Mouse (Mus musculus): ENCODE data around the gene Sap30l. TPM values are rescaled to one million over a fixed set of nuclear protein-coding genes. Genes with fewer than 3 reads are reported as not detected.
"Not testable (repeated sequence)": the region's sequence is repeated elsewhere in the genome, so short reads cannot be mapped to it uniquely, and the experiment has no call there.

Gene Sap30l
- total RNA-seq, 2 experiments from 2014 or later: 53.2 to 57.0 TPM

DNA sequence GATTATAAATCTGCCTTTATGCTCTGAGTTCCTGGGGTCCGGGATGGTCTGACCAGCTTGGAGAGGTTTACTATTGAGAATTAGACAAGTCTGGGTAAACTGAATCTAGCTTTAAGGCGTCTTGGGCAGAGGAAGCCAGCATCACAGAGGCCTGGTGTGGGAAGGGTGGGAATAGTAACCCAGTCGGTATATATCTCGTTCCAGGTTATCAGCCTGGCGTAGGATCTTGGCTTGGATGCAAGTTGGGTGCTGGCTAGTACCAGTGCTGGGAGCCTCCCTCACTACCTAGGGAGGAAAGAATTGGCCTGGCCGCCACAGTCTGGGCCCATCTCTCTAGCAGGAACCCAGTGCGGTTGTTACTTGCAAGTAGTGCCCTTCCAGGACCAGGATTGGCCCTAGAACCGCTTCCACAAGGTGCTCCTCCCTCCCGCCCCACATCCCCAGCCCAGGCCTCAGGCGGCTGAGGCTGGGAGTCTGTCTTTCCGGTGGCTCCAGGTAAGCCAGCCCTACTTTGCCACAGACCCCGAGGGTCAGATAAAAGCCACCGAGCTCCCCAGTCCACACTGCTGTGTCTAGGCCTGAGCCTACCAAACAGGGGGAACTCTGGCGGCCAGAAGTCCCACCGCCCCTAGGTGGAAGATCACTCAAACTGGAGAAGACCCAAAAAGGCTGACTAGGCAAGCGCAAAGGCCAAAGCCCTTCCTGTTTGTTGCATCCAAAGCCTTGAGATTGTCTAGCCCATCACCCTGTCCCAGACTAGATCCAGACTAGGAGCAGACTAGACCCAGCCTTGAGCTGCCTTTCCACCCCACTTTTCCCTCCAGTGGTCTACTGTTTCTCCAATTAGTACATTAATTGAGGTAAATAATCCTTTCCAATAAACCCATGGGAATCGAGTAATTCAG is 28.7 kb downstream of the Sap30l start:
- DNase-seq (ENCODE audit: low spot score in 2 of 2): no peak

DNA sequence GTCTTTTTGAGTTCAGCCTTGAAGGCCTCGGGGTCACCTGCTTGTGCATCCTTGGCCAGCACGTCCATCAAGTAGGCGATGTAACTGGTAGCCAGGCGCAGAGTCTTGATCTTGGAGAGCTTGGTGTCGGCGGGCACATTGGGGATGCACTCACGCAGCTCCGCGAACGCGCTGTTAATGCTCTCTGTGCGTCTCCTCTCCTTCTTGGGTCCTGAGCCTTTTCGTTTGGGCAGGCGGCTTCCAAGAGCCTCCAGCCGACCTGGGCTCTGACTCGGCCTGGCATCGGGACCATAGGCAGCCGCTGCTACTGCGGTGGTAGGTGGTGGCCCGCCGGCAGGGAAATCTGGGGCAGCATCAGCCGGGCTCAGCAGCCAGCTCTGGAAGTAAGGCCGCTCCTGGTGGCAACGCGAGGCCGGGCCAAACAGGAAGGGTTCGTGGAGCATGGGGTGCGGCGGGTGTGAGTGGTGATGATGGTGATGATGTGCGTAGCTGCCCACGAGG is 29.9 kb downstream of the Sap30l start:
- DNase-seq (ENCODE audit: low spot score in 2 of 2): no peak

DNA sequence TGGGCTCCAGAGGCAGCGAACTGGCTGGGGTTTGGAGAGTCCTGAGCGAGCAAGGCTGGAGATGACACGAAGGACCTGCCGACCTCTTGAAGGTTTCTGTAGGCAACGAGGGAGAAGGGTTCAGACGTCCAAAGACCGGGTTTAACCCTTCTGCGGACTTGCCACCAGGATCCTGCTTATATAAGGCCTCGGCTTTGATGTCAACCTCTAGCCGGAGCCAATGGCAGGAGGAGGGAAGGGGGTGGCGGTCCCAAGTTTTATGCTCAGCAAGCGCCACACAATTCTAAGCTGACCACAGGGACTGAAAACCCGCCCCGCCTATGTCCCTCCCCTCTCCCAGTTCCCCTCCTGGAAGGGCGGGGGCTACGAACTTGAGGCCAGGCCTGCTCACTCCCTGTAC is 30.4 kb downstream of the Sap30l start:
- DNase-seq (ENCODE audit: low spot score in 2 of 2): no peak

DNA sequence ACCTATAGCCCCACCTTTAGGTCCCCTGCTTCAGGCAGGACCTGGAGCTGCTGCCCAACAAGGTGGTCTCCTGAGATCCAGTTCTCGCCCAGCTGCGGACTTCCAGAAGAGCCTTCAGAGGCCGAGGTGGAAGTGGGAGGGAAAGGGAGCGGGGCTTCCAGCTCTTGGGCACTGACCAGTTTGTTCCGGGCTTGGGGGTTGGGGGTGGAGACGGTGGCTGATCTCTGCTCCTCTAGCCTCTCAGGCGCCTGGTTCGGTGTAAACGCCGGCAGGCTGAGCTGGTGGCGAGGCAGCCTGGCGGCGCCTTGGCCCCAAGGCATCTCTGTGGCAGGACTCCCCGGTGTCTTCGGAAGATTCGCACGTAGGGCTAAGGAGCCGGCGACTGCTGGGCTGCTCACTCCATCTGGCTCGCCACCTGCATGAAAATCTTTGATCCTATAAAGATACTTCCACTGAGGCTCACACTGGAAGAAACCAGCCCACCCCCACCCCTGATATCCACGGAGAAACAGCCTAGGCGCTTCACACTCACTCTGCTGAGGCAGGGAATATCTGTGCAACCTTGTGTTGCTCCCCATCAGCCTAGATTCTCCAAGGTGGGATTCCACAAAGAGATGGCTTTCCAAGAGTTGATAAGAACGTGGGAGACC is 31.2 kb downstream of the Sap30l start, which contains the start of gene Hand1:
Hand1 (minus strand) TSS at position 267 of the 650 bp plus-strand sequence.
- DNase-seq (ENCODE audit: low spot score in 2 of 2): no peak

DNA sequence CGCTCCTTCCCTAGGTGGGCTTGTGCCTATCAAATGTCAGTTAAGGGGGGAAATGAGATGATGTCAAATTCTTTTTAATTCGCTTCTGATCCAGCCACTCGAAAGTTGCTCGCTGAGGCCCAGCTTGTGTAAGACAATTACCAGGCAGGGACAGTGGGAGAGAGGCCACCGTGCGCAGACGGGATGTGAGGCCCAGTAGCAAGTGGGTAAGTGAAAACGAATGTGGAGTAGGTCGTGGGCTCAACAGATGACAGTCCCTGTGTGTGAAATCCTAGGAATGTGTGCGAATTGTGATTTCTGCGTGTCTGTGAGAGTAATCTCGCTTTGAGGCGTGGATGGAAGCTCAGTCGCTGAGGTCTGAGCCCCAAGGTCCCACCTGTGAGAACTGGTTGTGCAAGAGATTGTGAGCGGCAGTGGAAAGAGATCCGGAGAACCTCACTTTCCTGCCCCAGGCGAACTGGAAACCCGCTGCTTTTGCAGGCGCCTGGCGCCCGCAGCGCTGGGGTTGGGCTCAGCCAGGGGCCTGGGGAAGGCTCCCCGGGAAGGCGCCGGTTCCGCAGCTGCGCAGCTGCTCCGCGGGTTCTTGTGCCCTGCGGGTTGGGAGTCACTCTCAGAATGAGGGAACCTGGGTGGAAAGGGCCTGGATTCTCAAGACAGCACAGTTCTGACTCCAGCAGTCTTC is 32.0 kb downstream of the Sap30l start:
- DNase-seq (ENCODE audit: low spot score in 2 of 2): no peak

DNA sequence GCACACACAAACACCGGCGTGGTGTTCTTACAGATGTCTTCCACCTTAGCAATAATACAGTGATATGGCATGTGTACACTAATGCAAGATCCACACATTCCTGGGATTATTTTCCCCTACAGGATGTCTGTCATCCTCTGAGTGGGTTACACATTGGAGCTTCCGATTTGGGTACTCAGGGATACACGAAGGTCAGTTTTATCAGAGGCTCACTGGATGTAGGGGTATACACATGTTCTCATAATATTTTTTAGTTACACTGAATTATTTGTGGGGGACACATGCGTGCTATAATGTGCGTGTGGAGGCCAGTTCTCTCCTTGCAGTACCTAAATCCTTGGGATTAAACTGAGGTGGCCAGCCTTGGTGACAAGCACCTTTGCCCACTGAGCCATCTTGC is 32.6 kb downstream of the Sap30l start:
- DNase-seq (ENCODE audit: low spot score in 2 of 2): no peak

DNA sequence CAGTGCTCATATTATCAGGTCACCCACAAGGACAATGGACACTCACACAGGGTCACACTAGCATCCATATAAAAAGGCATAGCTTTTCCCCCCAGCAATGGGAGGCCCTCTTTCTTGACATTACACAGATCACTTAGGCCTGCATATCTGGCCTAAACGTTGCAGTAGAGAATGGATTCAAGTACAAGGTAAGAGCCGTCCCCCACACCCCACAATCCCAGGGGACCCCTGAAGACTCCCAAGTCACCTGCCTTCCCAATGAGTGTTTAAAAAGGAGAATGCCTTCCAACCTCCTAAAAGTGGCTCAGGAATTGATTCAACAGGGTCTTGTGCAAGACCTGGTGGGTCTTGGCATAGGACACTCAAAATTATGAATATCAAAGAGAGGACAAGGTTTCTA is 33.9 kb downstream of the Sap30l start:
- DNase-seq (ENCODE audit: low spot score in 2 of 2): no peak

DNA sequence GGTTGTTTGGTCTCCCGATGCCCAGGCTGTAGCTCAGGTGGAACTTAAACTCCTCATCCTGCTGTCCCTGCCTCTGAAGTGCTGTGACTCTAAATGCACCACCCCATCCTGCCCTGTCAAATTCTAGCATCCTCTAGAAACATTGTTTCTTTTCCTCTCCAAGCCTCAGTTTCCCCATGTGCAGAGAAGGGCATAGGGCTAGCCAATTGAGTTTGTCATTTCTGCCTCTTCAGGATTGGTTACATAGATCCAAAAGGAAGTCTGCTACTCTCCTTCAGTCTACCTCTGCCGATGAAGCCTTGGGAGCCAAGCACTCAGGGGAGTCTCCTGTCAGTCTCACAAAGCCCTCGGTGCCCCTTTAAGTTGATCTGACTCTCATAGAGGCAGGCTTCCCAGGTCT is 34.5 kb downstream of the Sap30l start:
- no peak for DNase-seq (ENCODE audit: low spot score in 2 of 2)

DNA sequence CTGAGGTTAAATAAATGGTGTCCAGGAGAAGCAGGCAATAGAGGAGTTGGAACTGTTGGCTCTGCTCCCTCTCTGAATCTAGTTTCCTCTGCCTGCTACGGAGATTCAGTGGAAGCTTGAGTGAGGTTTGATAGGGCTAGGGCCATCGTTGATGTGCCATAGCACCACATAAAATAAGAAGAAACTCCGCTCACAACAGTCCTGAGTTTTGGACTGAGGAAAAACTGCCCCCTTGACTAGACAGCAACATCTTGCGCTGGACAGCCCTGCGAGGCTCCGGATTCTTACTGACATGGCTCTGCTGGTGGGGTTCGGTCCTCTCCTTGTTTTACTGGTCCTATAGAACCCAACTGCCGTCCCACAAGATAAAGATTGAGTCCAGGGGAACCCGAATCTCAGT is 35.0 kb downstream of the Sap30l start:
- DNase-seq (ENCODE audit: low spot score in 2 of 2): no peak

DNA sequence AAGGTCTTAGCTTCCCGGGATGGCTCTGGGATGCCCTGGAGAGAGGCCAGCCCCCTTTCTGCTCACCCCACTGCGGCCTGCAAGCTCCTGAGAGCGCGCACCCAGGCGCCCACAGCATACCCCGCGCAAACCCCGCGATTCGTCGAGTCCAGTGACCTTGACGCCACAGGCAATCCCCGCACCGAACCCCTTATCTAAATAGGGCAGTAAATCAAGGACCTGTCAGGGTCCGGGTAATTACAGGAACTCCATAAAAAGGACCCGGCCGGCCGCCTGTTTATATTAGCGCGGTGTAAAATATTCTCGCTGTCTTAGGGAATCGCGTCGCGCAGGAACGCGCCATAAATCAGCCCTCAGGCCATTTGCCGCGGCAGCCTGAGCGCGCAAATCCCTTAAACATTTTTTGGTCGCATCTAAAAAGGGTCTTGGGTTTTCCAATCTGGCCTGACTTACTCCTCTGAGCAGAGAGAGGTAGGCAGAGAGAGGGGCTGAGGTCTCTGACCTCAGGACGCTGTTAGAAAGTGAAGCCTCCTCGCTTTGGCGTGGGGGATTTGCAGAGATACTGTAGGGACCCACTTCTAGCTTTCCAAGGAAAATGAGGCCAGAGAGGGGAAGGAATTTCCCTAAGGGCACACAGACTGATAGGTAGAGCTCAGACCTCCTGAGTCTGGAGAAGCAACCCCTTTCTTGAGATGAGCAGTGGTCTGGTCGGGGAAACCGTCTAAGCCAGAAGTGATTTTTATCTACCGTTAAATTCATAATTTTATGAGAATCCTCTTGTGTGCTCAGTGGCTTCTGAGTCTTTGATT is 35.6 kb downstream of the Sap30l start:
- DNase-seq (ENCODE audit: low spot score in 2 of 2): no peak

DNA sequence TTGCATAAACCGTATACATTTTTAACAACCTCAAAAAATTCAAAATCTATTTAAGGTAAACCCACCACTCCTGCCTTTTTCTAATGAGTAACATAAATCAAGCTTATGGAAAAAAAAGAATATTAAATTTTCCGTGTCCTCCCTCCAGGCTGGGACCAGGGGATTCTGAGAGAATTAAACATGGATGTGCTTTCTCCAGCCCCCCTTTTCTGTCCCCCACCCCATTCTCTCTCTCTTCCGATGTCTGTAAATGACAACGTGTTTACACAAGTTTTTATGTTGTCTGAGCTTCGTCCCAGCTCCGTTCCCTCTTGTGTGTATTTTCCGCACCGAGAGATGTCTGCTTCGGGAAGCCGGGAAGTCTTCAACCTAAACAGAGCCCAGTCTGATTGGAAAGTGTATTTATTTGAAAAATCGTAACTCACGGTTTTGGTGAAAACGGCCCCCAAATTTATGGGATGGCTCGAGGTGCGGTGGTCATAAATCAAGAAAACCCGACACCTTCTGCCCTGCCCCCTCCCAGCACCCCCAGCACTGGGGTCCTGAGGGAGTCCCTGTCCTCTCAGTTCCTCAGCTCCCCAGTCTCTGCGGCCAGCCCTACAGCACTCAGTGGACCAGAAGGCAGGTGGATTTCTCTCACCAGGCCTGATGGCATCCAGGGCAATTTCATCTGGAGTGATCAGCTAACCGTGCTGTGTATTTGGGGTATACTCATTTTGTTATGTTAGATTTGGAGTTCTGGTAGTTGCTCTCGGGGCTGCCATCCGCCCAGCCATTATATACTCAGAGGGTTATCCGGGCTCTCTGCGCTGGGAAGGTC is 36.6 kb downstream of the Sap30l start:
- DNase-seq (ENCODE audit: low spot score in 2 of 2): no peak

DNA sequence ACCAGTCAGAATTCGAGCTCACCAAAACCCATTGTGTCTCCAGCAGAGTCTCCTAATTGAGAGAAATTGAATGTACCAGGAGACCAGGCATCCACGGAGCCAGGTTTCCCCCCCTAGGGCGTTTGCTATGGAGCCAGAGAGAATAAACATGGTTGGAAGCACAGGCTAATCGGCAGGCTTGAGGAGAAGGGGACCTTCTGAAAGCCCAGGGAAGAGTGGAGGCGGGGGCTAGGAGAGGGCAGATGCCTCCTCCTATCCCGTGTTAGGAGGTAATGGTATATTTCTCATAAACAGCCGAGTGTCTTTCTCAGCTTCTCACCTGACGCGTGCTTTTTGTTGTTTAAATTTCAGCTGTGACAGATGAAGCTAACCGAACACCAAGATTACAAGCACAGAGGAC is 39.5 kb downstream of the Sap30l start:
- DNase-seq (ENCODE audit: low spot score in 2 of 2): no peak

DNA sequence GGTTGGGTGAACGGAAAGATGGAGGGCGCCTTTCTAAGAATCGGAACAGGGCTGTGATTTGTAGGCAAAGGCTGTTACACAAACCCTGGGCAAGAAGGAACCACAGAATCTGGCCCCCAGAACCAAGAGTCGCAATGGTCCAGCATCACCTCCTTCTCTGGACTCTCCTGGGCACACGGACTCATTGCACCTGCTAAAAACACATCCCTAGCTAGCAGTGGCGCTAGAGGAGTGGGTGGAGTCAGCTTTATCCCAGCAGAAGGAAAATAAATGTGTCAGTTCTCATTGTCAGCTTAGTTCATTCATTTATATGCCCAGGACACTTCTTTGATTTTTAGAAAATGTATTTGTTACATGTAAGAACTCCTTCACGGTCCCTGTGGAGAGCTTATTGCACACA is 40.0 kb downstream of the Sap30l start:
- no peak for DNase-seq (ENCODE audit: low spot score in 2 of 2)

DNA sequence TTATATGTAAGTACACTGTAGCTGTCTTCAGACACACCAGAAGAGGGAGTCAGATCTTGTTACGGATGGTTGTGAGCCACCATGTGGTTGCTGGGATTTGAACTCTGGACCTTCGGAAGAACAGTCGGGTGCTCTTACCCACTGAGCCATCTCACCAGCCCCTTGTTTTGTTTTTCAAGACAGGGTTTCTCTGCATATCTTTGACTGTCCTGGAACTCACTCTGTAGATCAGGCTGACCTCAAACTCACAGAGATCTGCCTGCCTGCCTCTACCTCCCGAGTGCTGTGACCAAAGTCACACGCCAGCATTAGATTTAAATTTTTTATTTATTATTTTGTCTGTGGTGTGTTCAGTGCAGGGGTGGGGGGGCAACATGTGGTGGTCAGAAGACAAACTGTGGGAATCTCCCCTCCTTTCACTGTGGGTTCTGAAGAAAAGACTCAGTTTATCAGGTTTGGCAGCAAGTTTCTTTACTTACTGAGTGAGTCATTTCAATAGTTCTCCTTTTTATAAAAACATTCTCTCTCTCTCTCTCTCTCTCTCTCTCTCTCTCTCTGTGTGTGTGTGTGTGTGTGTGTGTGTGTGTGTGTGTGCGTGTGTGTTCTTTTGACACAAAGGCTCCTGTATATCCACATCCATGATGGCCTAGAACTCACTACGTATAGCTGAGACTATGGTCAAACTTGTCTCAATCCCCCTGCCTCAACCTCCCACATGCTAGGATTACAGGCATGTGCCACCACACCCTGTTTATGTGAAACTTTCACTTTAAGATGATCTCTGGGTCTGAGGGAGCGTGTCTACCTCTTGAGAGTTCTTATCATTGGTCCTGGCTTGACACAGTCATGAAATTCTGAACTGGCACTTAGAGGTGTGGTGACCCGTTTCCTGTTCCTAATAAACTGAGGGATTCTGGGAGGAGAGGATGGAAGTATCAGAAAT is 45.3 kb downstream of the Sap30l start:
- DNase-seq (ENCODE audit: low spot score in 2 of 2): not testable (repeated sequence)

DNA sequence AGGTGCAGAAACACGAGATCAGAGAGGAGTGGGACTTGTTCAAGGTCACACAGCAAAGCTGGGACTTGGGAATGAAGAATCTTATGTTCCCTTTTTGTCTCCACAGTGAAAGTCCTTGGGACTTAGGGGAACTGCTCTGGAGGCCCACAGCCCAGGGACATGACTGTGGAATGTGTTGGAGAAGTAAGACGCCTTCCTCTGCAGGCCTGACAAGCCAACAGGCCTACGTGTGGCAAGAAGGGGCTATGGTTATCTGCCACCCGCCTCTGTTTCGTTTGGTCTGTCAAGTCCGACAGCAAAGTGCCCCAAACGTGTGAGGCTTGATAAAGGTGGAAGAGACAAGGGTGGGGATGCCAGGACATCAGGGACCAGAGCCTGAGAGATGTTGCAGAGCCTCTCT is 46.0 kb downstream of the Sap30l start:
- DNase-seq (ENCODE audit: low spot score in 2 of 2): no peak

DNA sequence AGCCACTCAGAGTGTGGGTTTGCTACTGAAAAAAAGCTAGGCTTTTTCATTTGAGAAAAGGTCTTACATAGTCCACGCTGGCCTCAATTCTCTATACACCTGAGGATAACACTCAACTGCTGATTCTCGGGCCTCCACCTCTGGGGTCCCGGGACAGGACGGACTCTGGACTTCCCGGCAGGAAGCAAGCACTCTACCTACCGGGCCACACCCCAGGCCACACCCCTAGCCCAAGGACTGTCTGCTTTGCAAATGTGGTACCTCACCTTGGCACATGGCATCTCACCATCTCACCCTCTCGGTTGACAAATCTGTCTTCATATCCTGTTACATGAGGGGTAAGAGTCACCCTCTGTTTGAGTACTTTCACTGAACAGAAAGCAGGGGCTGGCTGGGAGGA is 48.9 kb downstream of the Sap30l start:
- DNase-seq (ENCODE audit: low spot score in 2 of 2): no peak

DNA sequence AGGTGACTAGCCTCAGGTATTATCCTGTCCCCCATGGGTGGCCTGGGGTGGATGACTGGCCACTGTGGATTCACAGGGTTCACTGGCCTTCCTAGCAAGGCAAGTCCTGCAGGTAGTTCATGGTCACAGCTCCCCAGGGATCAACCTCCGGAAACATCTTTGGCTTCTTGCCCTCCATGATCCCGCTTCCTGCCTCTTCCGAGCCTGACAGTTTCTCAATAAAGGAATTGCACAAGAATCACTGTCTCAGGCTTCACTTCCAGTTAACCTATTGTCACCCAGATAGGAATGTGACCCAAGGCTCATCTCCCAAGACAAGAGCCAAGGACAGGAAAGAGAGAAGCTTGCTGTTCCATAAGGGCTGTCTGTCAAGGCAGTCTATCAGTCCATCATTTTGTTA is 49.5 kb downstream of the Sap30l start:
- DNase-seq (ENCODE audit: low spot score in 2 of 2): no peak

DNA sequence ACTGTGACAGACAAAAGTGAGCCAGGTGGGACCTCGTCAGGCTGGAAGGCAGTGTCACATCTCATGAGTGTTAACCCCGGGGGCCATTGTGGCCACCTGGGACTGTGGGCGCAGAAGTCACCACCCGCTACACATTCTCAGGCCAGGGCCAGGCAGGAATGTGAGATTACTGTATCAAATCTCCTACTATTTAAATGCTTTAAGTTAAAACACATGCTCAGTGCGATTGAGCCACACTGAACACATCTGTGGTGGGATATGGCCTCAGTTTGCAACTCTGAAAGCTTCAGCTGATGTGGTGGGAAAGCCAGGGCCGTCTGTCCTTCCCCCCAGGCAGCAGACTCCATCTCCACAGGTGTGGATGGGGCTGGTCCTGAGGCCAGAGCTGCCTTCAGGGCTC is 52.1 kb downstream of the Sap30l start:
- no peak for DNase-seq (ENCODE audit: low spot score in 2 of 2)

DNA sequence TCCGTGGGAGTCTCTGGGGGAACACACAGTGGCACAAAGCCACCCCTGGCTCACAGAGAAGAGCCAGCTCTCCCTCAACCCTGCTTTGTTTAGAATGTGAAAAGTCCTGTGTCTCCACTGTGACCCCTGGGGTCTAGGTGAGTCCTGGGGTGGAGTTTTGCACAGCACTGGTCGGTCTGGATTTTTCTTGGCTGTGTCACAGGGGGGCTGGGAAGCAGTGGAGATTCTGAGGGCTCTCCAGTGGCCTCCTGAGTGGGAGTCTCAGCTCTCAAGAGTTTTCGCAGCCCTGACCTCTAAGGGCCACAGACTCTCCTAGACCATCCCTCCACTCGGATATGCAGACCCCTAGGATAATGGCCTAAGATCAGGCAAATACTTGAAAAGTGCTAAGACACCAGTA is 56.3 kb downstream of the Sap30l start:
- DNase-seq (ENCODE audit: low spot score in 2 of 2): no peak
